Mouse (Mus musculus) liver, postnatal 0 days (tissue): ENCODE results near the gene Cald1.

Experiments used
- CTCF ChIP-seq: sonication (generic); IDR thresholded peaks from 2 replicates; pipeline ENCODE4 v1.5.1; 2016; ENCODE audit warnings: antibody characterized with exemption, low read depth
- EP300 ChIP-seq: IDR thresholded peaks from 2 replicates; pipeline ENCODE4 v1.6.1; 2016; ENCODE audit warnings: antibody characterized with exemption, low read depth, mild to moderate bottlenecking

- TF ChIP-seq CTCF (no peak), EP300 (no peak)
Observed at GRCm38 (mm10) chr6:34590716-34591115, 7.6 kb upstream of the Cald1 start.
